Mouse (Mus musculus) ES-Bruce4 (cell line): ENCODE results near the gene Adamts4. TPM values are rescaled to one million over a fixed set of nuclear protein-coding genes. Genes with fewer than 3 reads are reported as not detected.

Experiments used
- H3K27ac ChIP-seq: 2 replicates; pipeline ENCODE4 v1.5.1; 2012; ENCODE audit warnings: low read length, inconsistent platforms; ENCODE audit not compliant: insufficient read depth
- H3K27me3 ChIP-seq: 2 replicates; pipeline ENCODE4 v1.6.1; 2012; ENCODE audit warnings: mild to moderate bottlenecking, low read length, inconsistent platforms; ENCODE audit not compliant: control insufficient read depth, poor library complexity, insufficient read depth, severe bottlenecking
- H3K36me3 ChIP-seq: 2 replicates; pipeline ENCODE4 v1.6.1; 2012; ENCODE audit warnings: inconsistent platforms, mild to moderate bottlenecking, low read length, moderate library complexity; ENCODE audit not compliant: control insufficient read depth, poor library complexity, insufficient read depth, severe bottlenecking
- H3K4me1 ChIP-seq: one replicate; pipeline ENCODE4 v1.8.1; 2011; ENCODE audit warnings: low read length; ENCODE audit not compliant: control insufficient read depth, insufficient read depth
- H3K4me3 ChIP-seq: 2 replicates; pipeline ENCODE4 v1.5.1; 2011; ENCODE audit warnings: low read depth, mild to moderate bottlenecking, low read length
- H3K9ac ChIP-seq: 2 replicates; pipeline ENCODE4 v1.6.1; 2012; ENCODE audit warnings: low read depth, mild to moderate bottlenecking, inconsistent platforms; ENCODE audit not compliant: poor library complexity, severe bottlenecking
- H3K9me3 ChIP-seq: replicated peaks from 2 replicates; pipeline ENCODE4 v1.6.1; 2012; ENCODE audit warnings: mild to moderate bottlenecking, low read length, inconsistent platforms; ENCODE audit not compliant: control insufficient read depth, poor library complexity, insufficient read depth, severe bottlenecking
- CTCF ChIP-seq: IDR thresholded peaks from one replicate; pipeline ENCODE4 v1.8.1; 2011; ENCODE audit warnings: low read depth, low read length
- EP300 ChIP-seq: IDR thresholded peaks from 2 replicates; pipeline ENCODE4 v1.6.1; 2011; ENCODE audit warnings: low read depth, low read length; ENCODE audit not compliant: insufficient read depth
- POLR2A ChIP-seq: IDR thresholded peaks from one replicate; pipeline ENCODE4 v1.8.1; 2011; ENCODE audit warnings: low read length; ENCODE audit not compliant: insufficient read depth
- polyA plus RNA-seq: library from polyadenylated mRNA; stranded (reverse); fragments of >200 nt; gene quantifications from 2 replicates; pipeline ENCODE4 v1.2.4, GENCODE M21; 2011; ENCODE audit warnings: low read depth; ENCODE audit not compliant: missing spikeins, insufficient read depth, insufficient read length

Gene Adamts4
- polyA plus RNA-seq, 1 experiment = 3.5 TPM

GRCm38 (mm10) chr1:171287136-171288081 lies 37.2 kb downstream of the Adamts4 start, which contains the start of gene Usp21:
Gene Usp21 (minus strand): TSS chr1:171287991.
- no peaks in the 10 kb centered on the region for H3K27me3 ChIP-seq
- TF ChIP-seq CTCF = no peak
- TF ChIP-seq EP300 = no peak
- H3K9ac ChIP-seq = peak within 1 kb of the TSS; percentile 96
- no peaks in the 10 kb centered on the region for H3K9me3 ChIP-seq
- peaks cover 2% of the 10 kb centered on the region for H3K4me1 ChIP-seq
- H3K36me3 ChIP-seq = peaks cover 6% of the 10 kb centered on the region; the same call in 1 of the 2 replicates
- H3K27ac ChIP-seq = peak within 1 kb of the TSS; percentile 83
- peak within 1 kb of the TSS; percentile 87 for H3K4me3 ChIP-seq

- H3K4me1 ChIP-seq = peaks cover 2% of the 10 kb centered on the region
- H3K4me3 ChIP-seq = no peak overlapping the region
- H3K27ac ChIP-seq = peak overlapping the region; percentile 83
- TF ChIP-seq EP300 (no peak), POLR2A (no peak), CTCF (no peak)
- 0 out of 2 replicates have a peak overlapping the region, but pooled peaks have one; percentile 9 for H3K9ac ChIP-seq
- H3K36me3 ChIP-seq = peaks cover 6% of the 10 kb centered on the region; the same call in 1 of the 2 replicates
- H3K9me3 ChIP-seq = no peaks in the 10 kb centered on the region
- H3K27me3 ChIP-seq = no peaks in the 10 kb centered on the region
These were observed 38.1 kb downstream of the Adamts4 start for GRCm38 (mm10) chr1:171288328-171288727.

GRCm38 (mm10) chr1:171293351-171293750 lies 43.1 kb downstream of the Adamts4 start:
- no peak overlapping the region for H3K27ac ChIP-seq
- TF ChIP-seq POLR2A (no peak), EP300 (no peak), CTCF (no peak)
- H3K27me3 ChIP-seq = no peaks in the 10 kb centered on the region
- peaks cover 6% of the 10 kb centered on the region for H3K4me1 ChIP-seq
- H3K9me3 ChIP-seq = no peaks in the 10 kb centered on the region
- peak overlapping the region; percentile 95; the same call in 1 of the 2 replicates for H3K9ac ChIP-seq
- H3K36me3 ChIP-seq = no peaks in the 10 kb centered on the region; the same call in 1 of the 2 replicates
- no peak overlapping the region for H3K4me3 ChIP-seq

- Histone ChIP-seq H3K27ac (peak overlapping the region; percentile 94), H3K4me3 (peak overlapping the region; percentile 100), H3K27me3 (no peaks in the 10 kb centered on the region), H3K36me3 (no peaks in the 10 kb centered on the region; the same call in 1 of the 2 replicates), H3K4me1 (peaks cover 8% of the 10 kb centered on the region), H3K9me3 (no peaks in the 10 kb centered on the region), H3K9ac (peak overlapping the region; percentile 95)
- no peak for TF ChIP-seq EP300
These were observed 43.7 kb downstream of the Adamts4 start for GRCm38 (mm10) chr1:171293906-171294297.

GRCm38 (mm10) chr1:171294298-171295062 lies 44.3 kb downstream of the Adamts4 start, which contains the start of gene Ufc1:
Gene Ufc1 (minus strand): TSS chr1:171295024.
- peak within 1 kb of the TSS; percentile 100 for H3K4me3 ChIP-seq
- H3K27ac ChIP-seq = peak within 1 kb of the TSS; percentile 94
- no peaks in the 10 kb centered on the region for H3K36me3 ChIP-seq
- H3K9ac ChIP-seq = peak within 1 kb of the TSS; percentile 95
- peaks cover 9% of the 10 kb centered on the region for H3K4me1 ChIP-seq
- TF ChIP-seq EP300 (no peak), POLR2A (no peak)
- no peaks in the 10 kb centered on the region for H3K9me3 ChIP-seq
- no peaks in the 10 kb centered on the region for H3K27me3 ChIP-seq

GRCm38 (mm10) chr1:171295063-171295402 lies 44.8 kb downstream of the Adamts4 start:
- Histone ChIP-seq H3K27ac (peak overlapping the region; percentile 94), H3K9me3 (no peaks in the 10 kb centered on the region), H3K9ac (peak overlapping the region; percentile 95), H3K36me3 (no peaks in the 10 kb centered on the region), H3K4me1 (peaks cover 9% of the 10 kb centered on the region), H3K27me3 (no peaks in the 10 kb centered on the region), H3K4me3 (peak overlapping the region; percentile 100; the same call in 1 of the 2 replicates)
- TF ChIP-seq EP300 (no peak), POLR2A (no peak), CTCF (no peak)
